Mouse (Mus musculus) kidney, adult 8-10 months (tissue): Measurements from ENCODE around the gene Irgm2.
"Not testable (repeated sequence)": the region's sequence is repeated elsewhere in the genome, so short reads cannot be mapped to it uniquely, and the experiment has no call there.

Source experiments
- DNase-seq, 2 experiments: peaks; one replicate each; pipeline ENCODE4 v3.0.0; 2022

Irgm2 gene

DNA sequence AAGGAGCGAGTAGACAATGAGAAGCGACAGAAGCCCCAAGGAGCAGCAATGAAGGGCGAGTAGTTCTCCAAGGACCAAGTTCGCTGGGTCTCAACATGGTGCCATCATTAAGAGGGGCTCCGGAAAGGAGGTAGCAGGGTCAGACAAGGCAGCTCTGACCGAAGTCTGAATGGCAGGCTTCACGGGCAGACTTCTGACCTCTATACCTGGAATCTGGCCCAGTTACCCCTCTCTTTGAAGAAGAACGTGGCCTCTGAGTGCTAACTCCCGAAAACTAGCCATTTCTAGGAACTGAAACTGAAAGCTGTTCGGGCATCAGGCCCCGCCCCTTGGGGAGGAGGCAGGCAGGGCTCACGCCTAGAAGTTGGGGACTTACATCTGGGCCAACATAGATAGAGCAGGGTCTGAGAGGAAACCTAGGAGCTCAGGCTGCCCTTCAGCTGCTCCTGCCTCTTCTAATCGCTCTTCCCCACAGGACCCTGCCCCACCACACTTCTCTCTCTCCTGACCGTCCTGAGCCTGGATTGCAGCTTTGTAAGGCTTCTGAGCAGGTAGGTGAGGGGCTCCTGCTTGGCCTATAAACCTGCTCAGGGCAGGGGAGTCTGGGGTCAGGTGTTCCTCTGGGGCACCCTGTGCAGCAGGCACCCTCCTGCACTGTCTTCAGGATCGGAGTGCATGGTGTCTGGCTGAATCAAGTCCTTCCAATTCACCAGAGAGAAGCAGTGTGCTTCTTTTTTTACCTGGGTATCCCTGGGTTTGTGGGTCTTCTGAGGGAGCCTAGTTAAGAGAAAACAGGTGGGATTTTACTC, at the start of gene Irgm2, which contains the start of gene Igtp:
TSS of gene Irgm2 (plus strand) at position 390 of the 809 bp plus-strand sequence.
TSS of gene Igtp (plus strand) at position 328 of the 809 bp plus-strand sequence.
- DNase-seq: peak; percentile 82 to 87

- DNase-seq: no peak
Observed at GRCm38 (mm10) chr11:58155458-58155857, 44.0 kb upstream of the Irgm2 start.

- DNase-seq: no peak
Observed at GRCm38 (mm10) chr11:58156871-58157270, 42.5 kb upstream of the Irgm2 start.

DNA sequence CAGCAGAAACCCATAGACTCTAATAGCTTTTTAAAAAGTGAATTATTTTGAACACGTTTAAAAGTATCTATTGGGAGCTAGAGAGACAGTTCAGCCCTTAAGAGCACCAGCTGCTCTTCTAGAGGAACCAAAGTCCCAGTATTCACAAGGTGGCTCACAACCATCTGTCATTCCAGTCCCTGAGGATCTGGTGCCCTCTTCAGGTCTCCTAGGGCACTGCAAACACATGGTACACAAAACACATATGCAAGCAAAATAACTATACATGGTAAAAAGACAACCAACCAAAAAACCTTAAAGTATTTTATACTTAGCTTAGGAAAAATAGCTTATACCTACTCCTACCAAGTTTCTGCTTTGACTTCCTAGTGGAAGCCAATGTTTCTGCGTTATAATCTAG, 34.3 kb upstream of the Irgm2 start:
- no peak for DNase-seq

GRCm38 (mm10) chr11:58167822-58168166, 31.6 kb upstream of the Irgm2 start:
- no peak for DNase-seq

DNA sequence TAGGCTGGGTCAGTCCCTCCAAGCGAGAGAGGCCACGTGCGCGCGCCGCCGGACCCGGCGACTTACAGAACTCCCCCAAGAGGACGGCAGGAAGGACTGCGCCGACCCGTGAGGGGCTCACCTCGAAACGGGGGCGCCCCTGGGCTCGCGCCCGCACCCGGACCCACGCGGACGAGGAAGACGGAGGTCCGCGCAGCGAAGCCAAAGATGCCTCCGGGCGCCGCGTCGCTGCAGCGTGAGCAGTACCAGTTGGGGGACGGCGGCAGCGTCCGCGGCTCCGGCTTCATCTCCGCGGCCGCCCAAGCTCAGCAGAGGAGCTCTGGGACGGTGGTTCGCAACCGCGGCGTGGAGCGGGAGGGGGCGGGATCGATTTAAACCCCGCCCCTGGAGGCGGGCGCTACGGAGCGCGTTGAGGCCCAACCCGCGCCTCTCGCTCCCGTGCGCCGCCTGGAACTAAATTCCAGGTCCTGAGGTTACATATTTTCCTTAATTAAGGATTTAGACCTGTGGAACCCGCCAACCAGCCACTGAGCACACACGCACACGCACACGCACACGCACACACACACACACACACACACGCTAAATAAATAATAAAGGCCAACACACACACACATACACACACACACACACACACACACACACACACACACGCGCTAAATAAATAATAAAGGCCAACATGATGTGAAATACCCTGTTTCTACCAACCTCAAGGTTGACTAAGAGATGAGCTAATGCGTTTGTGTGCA, 31.1 kb upstream of the Irgm2 start, which contains the start of gene Gemin5:
TSS of gene Gemin5 (minus strand) at position 373 of the 749 bp plus-strand sequence.
- DNase-seq: peak; percentile 77 to 84

DNA sequence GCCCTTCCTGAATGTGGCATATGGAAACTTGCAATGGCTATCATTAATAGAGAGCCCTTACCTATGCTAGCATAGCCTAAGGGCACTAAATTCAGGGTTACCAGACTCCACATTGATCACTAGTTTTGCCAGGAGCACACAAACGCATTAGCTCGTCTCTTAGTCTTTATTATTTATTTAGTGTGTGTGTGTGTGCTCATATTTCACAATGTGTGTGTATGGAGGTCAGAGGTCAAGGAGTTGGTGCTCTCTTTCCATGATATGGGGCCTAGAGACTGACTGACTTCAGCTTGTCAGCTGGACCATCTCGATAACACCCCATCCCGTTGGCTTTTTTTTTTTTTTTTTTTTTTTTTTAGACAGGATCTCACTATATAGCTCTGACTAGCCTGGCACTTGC, 29.8 kb upstream of the Irgm2 start:
- no peak for DNase-seq

DNA sequence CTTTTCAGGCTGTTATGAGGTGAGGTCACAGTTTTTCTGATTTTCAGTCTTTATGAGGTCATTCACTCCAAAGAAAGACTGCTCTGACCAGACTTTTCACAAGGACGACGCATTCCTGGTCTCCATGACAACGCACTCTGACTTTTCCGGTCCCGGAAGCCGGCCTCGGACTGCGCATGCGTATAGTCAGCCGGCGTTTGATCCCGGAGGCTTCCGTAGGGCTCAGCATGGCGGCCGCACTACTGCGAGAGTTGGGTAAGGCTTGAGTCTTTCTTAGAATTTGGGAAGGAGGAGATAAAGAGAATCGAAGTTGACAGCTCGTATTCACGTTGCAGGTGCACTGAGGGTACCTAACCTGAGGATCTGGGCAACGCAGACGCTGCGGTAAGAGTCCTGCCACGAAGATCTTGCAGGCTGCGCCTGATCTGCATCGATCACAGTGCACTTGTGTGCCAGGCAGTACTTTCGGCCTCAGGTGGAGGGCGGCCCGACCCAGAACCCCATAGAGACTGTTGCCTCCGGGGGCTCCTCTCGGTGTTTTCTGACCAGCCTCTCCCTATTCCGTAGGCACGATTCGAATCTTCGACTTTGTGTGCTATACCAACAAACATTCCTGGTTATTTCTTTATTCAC, 27.8 kb upstream of the Irgm2 start, which contains the start of gene Mrpl22:
TSS of gene Mrpl22 (plus strand) at position 203 of the 633 bp plus-strand sequence.
- peak; percentile 97 to 98 for DNase-seq

- DNase-seq: peak; percentile 81 to 85
Observed at GRCm38 (mm10) chr11:58179563-58179962, 19.9 kb upstream of the Irgm2 start.

- not testable (repeated sequence) for DNase-seq
Observed at GRCm38 (mm10) chr11:58179986-58180385, 19.4 kb upstream of the Irgm2 start.

DNA sequence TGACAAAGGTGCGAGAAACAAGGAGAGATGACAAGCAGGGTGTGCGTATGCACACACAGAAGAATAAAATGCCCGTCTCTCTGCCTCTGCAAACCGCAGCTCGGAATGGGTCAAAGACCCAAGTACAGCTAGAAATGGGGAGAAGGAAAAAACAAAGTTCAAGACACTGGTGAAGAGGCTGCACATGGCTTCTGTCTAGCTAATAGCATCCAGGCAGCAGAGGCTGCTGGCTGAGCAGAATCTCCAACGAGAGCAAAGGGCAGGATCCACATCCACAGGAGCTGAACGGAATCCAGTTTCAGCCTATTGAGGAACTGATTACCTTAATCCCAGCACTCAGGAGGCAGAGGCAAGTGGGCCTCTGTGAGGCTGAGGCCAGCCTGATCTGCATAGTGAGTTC, 18.7 kb upstream of the Irgm2 start:
- DNase-seq: peak; percentile 56 to 63

- DNase-seq: no peak
Observed at GRCm38 (mm10) chr11:58183579-58183978, 15.8 kb upstream of the Irgm2 start.

- no peak for DNase-seq
Observed at GRCm38 (mm10) chr11:58189675-58190074, 9.7 kb upstream of the Irgm2 start.

DNA sequence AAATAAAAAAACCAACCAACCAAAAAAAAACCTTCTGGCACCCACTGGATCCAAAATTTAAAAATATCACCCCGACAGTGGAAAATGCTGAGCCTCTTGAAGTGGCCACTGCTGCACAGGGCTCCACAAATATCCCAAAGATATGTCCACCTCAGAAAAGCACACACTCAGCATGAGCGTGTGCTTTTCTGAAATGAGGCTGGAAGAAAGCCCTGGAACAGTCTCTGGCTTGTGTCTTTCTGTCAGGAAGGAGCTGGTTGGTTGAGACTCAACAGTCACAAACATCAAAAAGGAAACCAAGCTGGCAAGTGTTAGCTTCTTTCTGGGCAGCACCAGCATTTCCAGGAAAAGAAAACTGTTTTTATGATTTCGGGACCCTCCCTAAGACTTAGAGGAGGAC, 6.1 kb upstream of the Irgm2 start:
- no peak for DNase-seq

GRCm38 (mm10) chr11:58193860-58194520, 5.4 kb upstream of the Irgm2 start:
- no peak for DNase-seq

DNA sequence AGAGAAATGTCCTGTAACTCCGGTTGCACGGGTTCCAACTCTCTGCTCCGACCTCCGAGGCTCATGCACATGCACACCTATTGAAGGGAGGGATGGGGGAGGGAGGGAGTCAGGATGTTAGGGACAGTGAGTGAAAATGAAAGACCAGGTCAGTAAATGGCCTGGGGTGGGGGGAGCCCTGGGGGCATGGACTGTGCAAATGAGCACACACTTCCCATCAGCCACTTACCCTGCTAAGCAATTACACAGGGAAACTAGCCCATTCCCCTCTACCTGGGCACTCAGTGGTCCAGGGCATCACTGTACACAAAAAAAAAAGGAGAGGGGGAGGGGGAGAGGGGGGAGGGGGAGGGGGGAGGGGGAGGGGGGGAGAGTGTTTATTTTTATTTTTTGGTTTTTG, 755 bp upstream of the Irgm2 start:
- no peak for DNase-seq

GRCm38 (mm10) chr11:58200226-58200625, 808 bp downstream of the Irgm2 start:
- DNase-seq: no peak

GRCm38 (mm10) chr11:58201052-58201451, 1.6 kb downstream of the Irgm2 start:
- no peak for DNase-seq

GRCm38 (mm10) chr11:58210321-58210886, 11.0 kb downstream of the Irgm2 start:
- DNase-seq: no peak

- no peak for DNase-seq
Observed at GRCm38 (mm10) chr11:58211062-58211681, 11.8 kb downstream of the Irgm2 start.

DNA sequence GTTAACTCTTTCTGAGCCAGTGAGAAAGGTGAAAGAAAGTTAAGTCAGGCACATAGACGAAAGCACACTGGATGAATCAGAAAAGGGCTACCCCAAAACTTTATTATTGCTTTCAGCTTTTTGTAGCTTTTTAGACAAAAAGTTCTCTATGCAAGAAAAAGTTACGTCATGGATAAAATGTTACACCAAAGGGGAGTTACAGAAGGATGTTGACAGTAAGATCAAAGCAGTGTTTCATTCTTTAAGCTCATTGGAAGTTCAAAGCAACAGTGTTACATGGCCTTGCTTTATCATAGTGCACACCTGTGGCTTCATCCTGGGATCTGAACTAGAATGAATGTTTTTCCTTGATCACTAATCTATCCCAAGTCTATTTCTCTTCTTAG, 12.3 kb downstream of the Irgm2 start:
- DNase-seq: no peak
